Mouse (Mus musculus): ENCODE results near the gene Fbxl13.

GRCm38 (mm10) chr5:21658038-21658437 is 12.6 kb upstream of the Fbxl13 start:
- TF ChIP-seq NANOG (IDR thresholded peaks at IDR 0.05; ENCODE audit: borderline replicate concordance, low read length) (no peak), CTCF (conservative IDR thresholded peaks at IDR 0.05; ENCODE audit: low read length) (no peak)
